Mouse (Mus musculus) layer of hippocampus, postnatal 36 days (tissue): ENCODE measurements at regions not wholly inside any gene's neighbourhood (a gene's known extent, or its start where the extent isn't known, plus 50 kb on each side); places are given as distances from the start of the nearest gene placed in this dataset.

ENCODE experiments used
- DNase-seq, 2 experiments: peaks; one replicate each; pipeline ENCODE4 v3.0.0; 2022

- DNase-seq: peak in 1 of 2 experiments; percentile 3
Observed at GRCm38 (mm10) chr8:73512613-73513012, 159.3 kb upstream of the Large1 start.
